Mouse (Mus musculus) CD4-positive, CD25-positive, alpha-beta regulatory T cell, adult 2 months (primary cell): ENCODE results near the gene Gpc1.

Source experiments
- DNase-seq: peaks from one replicate; pipeline ENCODE4 v3.0.0-alpha.2; 2012; ENCODE audit warnings: low read depth, low spot score

Gene Gpc1

DNA sequence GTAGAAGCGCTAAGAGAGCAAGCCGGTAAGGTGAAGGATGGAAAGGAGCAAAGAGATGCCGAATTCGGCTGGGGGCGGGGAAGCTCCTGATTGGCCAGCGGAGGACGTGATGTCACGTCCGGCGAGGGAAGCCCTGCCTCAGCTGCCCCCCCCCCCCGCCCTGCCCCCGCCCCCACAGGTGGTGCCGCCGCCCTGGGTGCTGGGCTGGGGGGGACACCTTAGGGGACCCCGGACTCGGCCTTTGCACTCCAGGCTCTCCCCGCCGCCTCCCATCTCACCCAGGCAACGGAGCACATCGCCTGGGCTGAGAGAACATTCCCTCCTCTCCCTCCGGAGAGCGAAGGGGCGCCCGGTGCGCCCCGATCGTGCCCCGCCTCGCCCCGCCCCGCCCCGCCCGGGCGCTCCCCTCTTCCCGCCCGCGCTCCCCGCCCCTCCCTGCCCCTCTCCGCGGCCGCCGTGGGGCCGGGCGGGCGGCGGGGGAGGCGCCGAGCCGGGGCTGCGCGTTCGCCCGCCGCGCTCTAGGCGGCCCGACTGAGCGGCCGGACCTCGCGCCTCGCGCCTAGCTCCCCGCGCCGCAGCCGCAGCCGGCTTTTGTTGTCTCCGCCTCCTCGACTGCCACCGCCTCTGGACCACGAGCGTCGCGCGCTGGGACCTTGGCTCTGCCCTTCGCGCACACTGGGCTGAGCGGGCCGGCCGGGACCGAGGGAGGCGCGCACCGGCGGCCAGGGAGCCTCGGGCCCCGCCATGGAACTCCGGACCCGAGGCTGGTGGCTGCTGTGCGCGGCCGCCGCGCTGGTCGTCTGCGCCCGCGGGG is at the start of gene Gpc1:
TSS of gene Gpc1 (plus strand) at position 458 of the 814 bp plus-strand sequence.
- peak; percentile 90 for DNase-seq

DNA sequence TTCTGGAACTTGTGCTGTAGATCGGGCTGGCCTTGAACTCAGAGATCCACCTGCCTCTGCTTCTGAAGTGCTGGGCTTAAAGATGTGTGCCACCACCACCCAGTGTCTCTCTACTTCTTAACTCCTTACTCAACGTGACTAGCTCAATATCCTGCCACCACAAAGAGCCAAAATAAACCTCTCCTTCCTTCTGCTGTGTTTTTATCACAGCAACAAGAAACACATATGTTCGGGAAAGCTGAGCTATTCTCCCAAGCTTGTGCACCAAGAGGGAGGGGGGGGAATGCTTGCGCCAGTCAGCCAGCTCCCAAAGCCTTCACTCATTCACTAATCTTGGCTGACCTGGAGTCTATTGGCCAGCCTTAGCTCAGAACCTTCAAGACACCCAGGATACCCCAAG is 49.6 kb upstream of the Gpc1 start:
- no peak for DNase-seq

DNA sequence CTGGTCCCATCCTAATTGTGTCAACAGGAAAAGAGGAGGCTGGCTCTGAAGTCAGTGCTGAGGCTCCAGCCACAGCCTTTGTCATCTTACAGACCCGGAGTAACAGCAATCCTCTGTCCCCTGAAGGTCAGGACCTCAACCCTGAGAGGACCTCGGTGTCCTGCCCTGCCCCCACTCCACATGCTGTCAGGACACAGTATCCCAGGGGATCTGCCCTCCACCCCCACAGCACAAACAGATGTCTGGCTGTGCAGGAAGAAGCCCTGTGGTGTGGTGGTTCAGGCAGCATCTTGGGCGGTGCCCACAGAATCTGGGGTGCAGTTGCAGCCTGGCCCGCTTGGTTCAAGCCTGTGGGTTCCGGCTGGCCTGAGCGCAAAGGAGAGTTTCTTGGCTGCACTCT is 48.9 kb upstream of the Gpc1 start:
- no peak for DNase-seq

- no peak for DNase-seq
Measured at GRCm38 (mm10) chr1:92787221-92787620, 44.2 kb upstream of the Gpc1 start.

GRCm38 (mm10) chr1:92788049-92788448 is 43.4 kb upstream of the Gpc1 start:
- no peak for DNase-seq

- no peak for DNase-seq
Measured at GRCm38 (mm10) chr1:92790628-92791027, 40.8 kb upstream of the Gpc1 start.

DNA sequence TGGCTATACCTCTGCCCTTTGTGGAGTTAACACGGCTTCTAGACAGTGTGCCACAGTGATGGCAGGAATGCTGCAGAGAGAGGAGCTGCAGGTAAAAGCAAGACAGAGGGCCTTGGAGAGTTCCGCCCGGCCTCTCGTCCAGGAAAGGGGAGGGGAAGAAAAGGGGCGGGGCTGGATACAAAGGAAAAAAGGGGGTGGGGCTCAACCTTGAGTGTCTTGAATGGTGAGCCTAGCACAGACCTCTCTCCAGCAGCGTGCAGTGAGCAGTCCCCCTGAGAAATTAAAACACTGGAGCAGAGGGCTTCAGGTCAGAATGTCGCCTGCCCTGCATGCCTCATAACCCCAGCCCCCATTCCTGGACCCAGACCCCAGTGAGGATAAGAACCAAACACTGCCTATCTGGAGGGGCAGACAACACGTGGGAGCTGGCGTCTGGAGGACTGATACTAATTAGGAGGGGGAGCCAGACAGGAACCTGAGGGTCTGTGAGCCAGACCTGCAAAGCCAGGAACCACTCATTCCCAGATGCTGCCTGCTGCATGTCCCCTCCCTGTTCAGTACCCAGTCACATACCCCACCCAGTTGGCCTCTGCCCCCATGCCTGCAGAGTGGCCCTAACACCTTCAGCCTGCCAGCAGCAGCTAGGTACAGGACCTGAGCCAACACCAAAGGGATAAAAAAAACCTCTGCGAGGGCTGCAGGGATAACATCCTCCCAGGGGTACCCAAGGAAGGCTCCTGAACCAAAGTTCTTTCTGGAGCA is 40.2 kb upstream of the Gpc1 start:
- no peak for DNase-seq

GRCm38 (mm10) chr1:92793781-92794180 is 37.7 kb upstream of the Gpc1 start:
- no peak for DNase-seq

- DNase-seq, result no peak
Measured at GRCm38 (mm10) chr1:92798425-92798824, 33.0 kb upstream of the Gpc1 start.

- DNase-seq, result no peak
Measured at GRCm38 (mm10) chr1:92799653-92800052, 31.8 kb upstream of the Gpc1 start.

DNA sequence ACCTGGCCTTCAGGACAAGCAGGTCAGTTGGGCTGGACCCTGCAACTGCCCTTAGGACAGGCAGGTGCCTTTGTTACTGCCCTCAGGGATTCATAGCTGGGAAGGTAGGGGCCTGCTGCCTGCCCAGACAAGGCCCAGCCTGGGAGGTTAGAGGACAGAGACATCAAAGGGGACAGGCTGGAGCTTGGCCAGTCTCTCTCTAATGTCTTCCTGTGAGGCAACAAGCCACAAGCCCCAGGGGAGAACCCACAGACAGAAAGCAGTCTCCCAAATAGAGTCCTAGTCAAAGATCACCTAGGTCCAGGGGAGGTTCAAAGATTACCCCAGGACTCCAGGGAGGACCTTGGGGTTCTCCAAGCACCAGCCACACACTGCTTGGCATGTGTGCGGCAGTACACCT is 29.1 kb upstream of the Gpc1 start:
- no peak for DNase-seq

- no peak for DNase-seq
Measured at GRCm38 (mm10) chr1:92803376-92803775, 28.1 kb upstream of the Gpc1 start.

- DNase-seq, result no peak
Measured at GRCm38 (mm10) chr1:92805181-92805580, 26.3 kb upstream of the Gpc1 start.

DNA sequence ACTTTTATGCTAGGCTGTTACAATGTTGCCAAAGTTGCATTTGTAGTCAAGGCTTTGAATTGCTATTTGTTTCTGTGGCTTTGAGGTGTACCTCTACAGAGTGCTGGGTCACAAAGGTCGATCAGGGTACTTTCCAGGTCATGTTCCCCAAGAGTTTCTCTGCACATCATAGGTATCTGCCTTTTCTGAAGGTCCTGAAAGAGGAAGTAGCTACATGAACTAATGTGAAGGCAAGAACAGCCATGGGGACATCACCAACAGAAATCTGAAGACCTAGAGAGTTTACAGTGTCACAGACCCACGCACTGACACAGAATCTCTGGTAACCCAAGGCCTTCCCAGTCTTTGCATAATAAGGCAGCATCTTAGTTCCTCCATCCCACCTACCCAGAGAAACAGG is 25.6 kb upstream of the Gpc1 start:
- DNase-seq, result no peak

DNA sequence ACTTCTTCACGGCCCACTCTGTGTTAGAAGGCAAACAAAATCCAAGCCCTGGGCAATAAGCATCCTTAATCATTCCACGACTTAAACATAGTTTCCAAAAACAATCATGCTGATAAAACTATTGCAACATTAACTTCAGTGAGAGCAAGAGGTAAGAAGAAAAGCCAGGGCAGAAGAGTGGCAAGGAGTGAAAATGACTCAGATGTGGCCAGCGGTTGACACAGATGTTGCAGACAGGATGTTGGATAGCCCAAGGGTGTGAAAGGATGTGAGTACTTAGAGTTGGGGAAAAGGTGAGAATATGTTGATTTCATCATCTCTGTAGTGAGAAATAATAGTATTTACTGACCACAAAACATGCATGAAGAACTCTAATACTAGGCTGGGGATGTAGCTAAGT is 24.7 kb upstream of the Gpc1 start:
- no peak for DNase-seq

DNA sequence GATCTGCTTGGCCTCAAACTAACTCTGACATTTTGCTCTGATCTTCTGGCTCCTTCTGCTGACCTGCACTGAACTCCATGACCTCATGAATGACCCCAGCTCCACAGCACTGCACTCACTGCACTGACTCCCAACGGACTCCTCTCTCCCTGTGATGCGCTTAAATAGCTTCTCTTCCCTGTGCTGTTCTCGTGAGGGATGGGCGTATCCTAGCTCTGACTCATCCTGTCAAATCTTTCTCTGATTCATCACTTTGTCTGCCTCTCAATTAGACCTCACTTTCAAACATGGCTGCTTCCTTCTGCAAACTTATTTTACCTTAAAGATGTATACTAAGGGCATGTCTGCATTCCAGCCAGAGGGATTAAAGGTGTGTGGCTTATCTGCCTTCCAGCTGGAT is 21.8 kb upstream of the Gpc1 start:
- no peak for DNase-seq

GRCm38 (mm10) chr1:92814319-92814718 is 17.1 kb upstream of the Gpc1 start:
- no peak for DNase-seq

- DNase-seq, result no peak
Measured at GRCm38 (mm10) chr1:92815100-92815499, 16.3 kb upstream of the Gpc1 start.

- DNase-seq, result no peak
Measured at GRCm38 (mm10) chr1:92815756-92816294, 15.6 kb upstream of the Gpc1 start.

- DNase-seq, result no peak
Measured at GRCm38 (mm10) chr1:92830626-92831187, 738 bp upstream of the Gpc1 start.

- peak; percentile 43 for DNase-seq
Measured at GRCm38 (mm10) chr1:92832011-92833010, 866 bp downstream of the Gpc1 start.
